Mouse (Mus musculus) spleen, adult 2 months (tissue): ENCODE data around the gene Rab9.

Experiments
- CTCF ChIP-seq: fragments of 200-500 bp; IDR thresholded peaks from 2 replicates; pipeline ENCODE4 v1.5.1; 2011; ENCODE audit warnings: mild to moderate bottlenecking, inconsistent platforms; ENCODE audit not compliant: insufficient read depth, insufficient read length, insufficient replicate concordance; ENCODE audit errors: extremely low read depth
- POLR2A ChIP-seq: fragments of 200-500 bp; IDR thresholded peaks from 2 replicates; pipeline ENCODE4 v1.6.1; 2011; ENCODE audit warnings: low read depth, low read length, inconsistent platforms

DNA sequence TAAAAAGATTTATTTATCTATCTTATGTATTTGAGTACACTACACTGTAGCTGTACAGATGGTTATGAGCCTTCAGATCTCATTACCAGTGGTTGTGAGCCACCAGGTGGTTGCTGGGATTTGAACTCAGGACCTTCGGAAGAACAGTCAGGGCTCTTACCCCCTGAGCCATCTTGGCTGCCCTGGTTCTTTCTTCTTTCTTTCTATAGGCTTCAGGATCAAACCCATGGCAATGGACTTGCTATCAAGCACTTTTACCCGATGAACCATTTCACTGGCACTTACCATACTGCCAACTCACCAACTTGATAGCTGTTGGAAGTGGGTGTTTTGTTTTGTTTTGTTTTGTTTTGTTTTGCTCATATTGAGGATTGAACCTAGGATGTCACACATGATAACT lies 15.4 kb upstream of the Rab9 start:
- TF ChIP-seq POLR2A (no peak), CTCF (no peak)
